In the genomic region with DNA sequence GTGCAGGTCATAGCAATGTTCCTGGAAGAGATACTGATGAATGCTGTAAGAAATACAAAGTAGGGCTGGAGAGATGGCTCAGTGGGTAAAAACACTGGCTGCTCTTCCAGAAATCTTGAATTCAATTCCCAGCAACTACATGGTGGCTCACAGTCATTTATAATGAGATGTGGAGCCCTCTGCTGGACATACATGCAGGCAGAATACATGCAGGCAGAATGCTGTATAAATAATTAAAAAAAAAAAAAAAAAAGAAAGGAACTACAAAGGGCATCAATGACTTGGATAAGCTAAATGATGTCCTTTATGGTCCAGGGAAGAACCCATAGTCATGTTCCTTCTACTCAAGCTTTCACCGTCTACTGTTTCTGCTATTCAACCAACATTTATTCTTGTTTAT, we compare ENCODE assay signal across 12 mouse cellular contexts. TPM values are rescaled to one million over a fixed set of nuclear protein-coding genes. Genes with fewer than 3 reads are reported as not detected.
DNase-seq lines count a peak whose midpoint lies in the region; ATAC-seq and TF ChIP-seq lines count a peak whose summit lies in the region.
"Had no signal": no experiment of that assay in that cellular context is flagged by ENCODE, and none has a peak within 500 bp of the region (broad histone marks: within the 10 kb centered on the region; RNA-seq: fewer than 3 reads in every experiment).

No protein-coding gene starts in this region.

- no peak overlapping the region for H3K4me3 ChIP-seq in intestine, postnatal 0 days (ENCODE audit: low read depth, low read length)
- H3K4me3 ChIP-seq in intestine, embryonic 15.5 days (replicated peaks): no peak overlapping the region
- H3K4me3 ChIP-seq in cerebellum, adult 2 months (replicated peaks; ENCODE audit: insufficient read depth, low read depth, low read length): no peak overlapping the region
- H3K4me3 ChIP-seq: heart, embryonic 12.5 days; limb, embryonic 10.5 days; megakaryocyte, embryonic 14.5 days had no signal

- no peaks in the 10 kb centered on the region for H3K4me1 ChIP-seq in intestine, postnatal 0 days (replicated peaks; ENCODE audit: control insufficient read depth, insufficient read depth, low read length)
- H3K4me1 ChIP-seq in intestine, embryonic 15.5 days (replicated peaks): no peaks in the 10 kb centered on the region
- no peaks in the 10 kb centered on the region for H3K4me1 ChIP-seq in cerebellum, adult 2 months (ENCODE audit: control insufficient read depth, insufficient read depth, low read length)
- H3K4me1 ChIP-seq: heart, embryonic 12.5 days; limb, embryonic 10.5 days had no signal

- no peaks in the 10 kb centered on the region for H3K27me3 ChIP-seq in intestine, postnatal 0 days (replicated peaks; ENCODE audit: control insufficient read depth, insufficient read depth, low read length)
- no peaks in the 10 kb centered on the region for H3K27me3 ChIP-seq in intestine, embryonic 15.5 days (replicated peaks)
- H3K27me3 ChIP-seq in cerebellum, adult 2 months (ENCODE audit: control insufficient read depth, insufficient read depth, low read length): no peaks in the 10 kb centered on the region
- H3K27me3 ChIP-seq: heart, embryonic 12.5 days; megakaryocyte, embryonic 14.5 days had no signal

- peak; percentile 71 for DNase-seq in 416B (ENCODE audit: low read depth)
- peak; percentile 21 for DNase-seq in c-Kit-positive CD71-positive TER-119-positive erythroid progenitor cells, embryonic 14.5 days (ENCODE audit: low spot score)
- no peak for DNase-seq in yolk sac, embryonic 10.5 days (ENCODE audit: low spot score)
- no peak for DNase-seq in cerebellum, adult 2 months
- no peak for DNase-seq in gastrocnemius, postnatal 25 days
- DNase-seq: kidney, adult 2 months had no signal

- TF ChIP-seq POLR2A in cerebellum, adult 2 months (IDR thresholded peaks at IDR 0.05; ENCODE audit: borderline replicate concordance, insufficient read depth, low read length): no peak

- peak; percentile 45 for TF ChIP-seq CTCF in intestine, postnatal 0 days (IDR thresholded peaks at IDR 0.05; ENCODE audit: low read depth)
- TF ChIP-seq CTCF in cerebellum, adult 2 months (IDR thresholded peaks at IDR 0.05; ENCODE audit: borderline replicate concordance, insufficient read depth, low read depth, low read length): no peak

- H3K27ac ChIP-seq in intestine, postnatal 0 days (ENCODE audit: low read depth, low read length): no peak overlapping the region
- no peak overlapping the region for H3K27ac ChIP-seq in intestine, embryonic 15.5 days
- H3K27ac ChIP-seq in cerebellum, adult 2 months (ENCODE audit: insufficient read depth, low read length): no peak overlapping the region
- H3K27ac ChIP-seq: limb, embryonic 10.5 days had no signal

- no peak overlapping the region for H3K4me2 ChIP-seq in intestine, postnatal 0 days (replicated peaks; ENCODE audit: low read depth)
- no peak overlapping the region for H3K4me2 ChIP-seq in intestine, embryonic 15.5 days (replicated peaks)
- H3K4me2 ChIP-seq: heart, embryonic 12.5 days had no signal

- ATAC-seq in intestine, postnatal 0 days: no peak
- no peak for ATAC-seq in intestine, embryonic 15.5 days
- peak; percentile 84 for ATAC-seq in CD4-positive, CD25-positive, alpha-beta regulatory T cell, adult 4 months

- H3K9me3 ChIP-seq in intestine, postnatal 0 days (ENCODE audit: control insufficient read depth): no peaks in the 10 kb centered on the region
- no peaks in the 10 kb centered on the region for H3K9me3 ChIP-seq in intestine, embryonic 15.5 days
- H3K9me3 ChIP-seq: heart, embryonic 12.5 days; limb, embryonic 10.5 days; megakaryocyte, embryonic 14.5 days had no signal

- WGBS in intestine, postnatal 0 days: 96% methylated on average over 1 of the region's 1 CpGs
- 98% methylated on average over 1 of the region's 1 CpGs for WGBS in intestine, embryonic 15.5 days
- 98% methylated on average over 1 of the region's 1 CpGs for WGBS in cerebellum, adult 2 months

- H3K36me3 ChIP-seq in intestine, postnatal 0 days (ENCODE audit: control insufficient read depth, insufficient read depth): peaks cover 8% of the 10 kb centered on the region
- H3K36me3 ChIP-seq in intestine, embryonic 15.5 days: no peaks in the 10 kb centered on the region

- no peak overlapping the region for H3K9ac ChIP-seq in intestine, postnatal 0 days (ENCODE audit: low read depth, low read length)
- H3K9ac ChIP-seq in intestine, embryonic 15.5 days: no peak overlapping the region
- H3K9ac ChIP-seq: heart, embryonic 12.5 days had no signal

RNA-seq across cellular contexts. Expression of gene Dzip3, which starts 20.4 kb away (rescaled TPM):
- 4.2 and 4.8 TPM in 2 replicates for polyA plus RNA-seq in intestine, postnatal 0 days (2015; fragmentation: Nextera tagmentation; extraction: Ambion mirVana)
- 19.3 and 22.6 TPM in 2 replicates for polyA plus RNA-seq in intestine, embryonic 15.5 days (2015; fragmentation: Nextera tagmentation; extraction: Ambion mirVana)
- 1 to 10 TPM; 5.4 to 5.6 TPM for polyA plus RNA-seq in CD4-positive, CD25-positive, alpha-beta regulatory T cell, adult 4 months (2017; shearing (Covaris generic))
- 67.2 and 76.2 TPM in 2 replicates for polyA plus RNA-seq in cerebellum, adult 2 months (2012; rRNA removed)
- total RNA-seq in gastrocnemius, postnatal 25 days (2021): 1 to 10 TPM; 3.8 to 4.3 TPM

RNA-seq across cellular contexts. Expression of gene Cip2a, which starts 20.4 kb away (rescaled TPM):
- polyA plus RNA-seq in intestine, postnatal 0 days (2015; fragmentation: Nextera tagmentation; extraction: Ambion mirVana): 6.2 and 6.6 TPM in 2 replicates
- 19.4 and 24.1 TPM in 2 replicates for polyA plus RNA-seq in intestine, embryonic 15.5 days (2015; fragmentation: Nextera tagmentation; extraction: Ambion mirVana)
- 1 to 10 TPM; 4.5 to 5.5 TPM for polyA plus RNA-seq in CD4-positive, CD25-positive, alpha-beta regulatory T cell, adult 4 months (2017; shearing (Covaris generic))
- polyA plus RNA-seq in cerebellum, adult 2 months (2012; rRNA removed): 1.4 and 1.9 TPM in 2 replicates
- under 1 TPM; 0.41 to 0.96 TPM for total RNA-seq in gastrocnemius, postnatal 25 days (2021)

Comparison
In these comparisons a context has a peak if more than half of its experiments do, and no peak if none do; other contexts are left out.
1. DNase-seq: peak in 416B (single experiment) and c-Kit-positive CD71-positive TER-119-positive erythroid progenitor cells, embryonic 14.5 days (single experiment); none in yolk sac, embryonic 10.5 days (single experiment), cerebellum, adult 2 months (0 of 2) and gastrocnemius, postnatal 25 days (single experiment).